Mouse (Mus musculus): ENCODE data around the gene Gosr1. TPM values are rescaled to one million over a fixed set of nuclear protein-coding genes. Genes with fewer than 3 reads are reported as not detected.
A peak's percentile ranks its signal among the peaks of the same experiment; 100 is the strongest.
"Not testable (repeated sequence)": the region's sequence is repeated elsewhere in the genome, so short reads cannot be mapped to it uniquely, and the experiment has no call there.

The Gosr1 gene
- total RNA-seq (2015; ENCODE audit: low replicate concordance), result 6.8 and 13.0 TPM in 2 replicates
- total RNA-seq (2017; ENCODE audit: low replicate concordance), result 7.7 and 66.6 TPM in 2 replicates

- peak; percentile 100 for ATAC-seq (replicated peaks; ENCODE audit: low FRiP score, poor library complexity, severe bottlenecking)
Observed at GRCm38 (mm10) chr11:76763053-76763740, at the start of gene Gosr1. Gosr1 (minus strand) TSS chr11:76763579.

- ATAC-seq (replicated peaks; ENCODE audit: low FRiP score, poor library complexity, severe bottlenecking), result no peak
Observed at GRCm38 (mm10) chr11:76810706-76811495, 47.5 kb upstream of the Gosr1 start.

- no peak for ATAC-seq (replicated peaks; ENCODE audit: low FRiP score, poor library complexity, severe bottlenecking)
Observed at GRCm38 (mm10) chr11:76809450-76809849, 46.1 kb upstream of the Gosr1 start.

GRCm38 (mm10) chr11:76808550-76808949 is 45.2 kb upstream of the Gosr1 start:
- no peak for ATAC-seq (replicated peaks; ENCODE audit: low FRiP score, poor library complexity, severe bottlenecking)

- ATAC-seq (replicated peaks; ENCODE audit: low FRiP score, poor library complexity, severe bottlenecking), result no peak
Observed at GRCm38 (mm10) chr11:76807007-76807679, 43.8 kb upstream of the Gosr1 start.

- ATAC-seq (replicated peaks; ENCODE audit: low FRiP score, poor library complexity, severe bottlenecking), result no peak
Observed at GRCm38 (mm10) chr11:76806026-76806425, 42.6 kb upstream of the Gosr1 start.

GRCm38 (mm10) chr11:76805072-76805471 is 41.7 kb upstream of the Gosr1 start:
- ATAC-seq (replicated peaks; ENCODE audit: low FRiP score, poor library complexity, severe bottlenecking), result not testable (repeated sequence)

- ATAC-seq (replicated peaks; ENCODE audit: low FRiP score, poor library complexity, severe bottlenecking), result no peak
Observed at GRCm38 (mm10) chr11:76803266-76803665, 39.9 kb upstream of the Gosr1 start.

- no peak for ATAC-seq (replicated peaks; ENCODE audit: low FRiP score, poor library complexity, severe bottlenecking)
Observed at GRCm38 (mm10) chr11:76797236-76797635, 33.9 kb upstream of the Gosr1 start.

GRCm38 (mm10) chr11:76795326-76795725 is 31.9 kb upstream of the Gosr1 start:
- ATAC-seq (replicated peaks; ENCODE audit: low FRiP score, poor library complexity, severe bottlenecking), result no peak

GRCm38 (mm10) chr11:76791331-76791730 is 28.0 kb upstream of the Gosr1 start:
- ATAC-seq (replicated peaks; ENCODE audit: low FRiP score, poor library complexity, severe bottlenecking), result no peak

GRCm38 (mm10) chr11:76789252-76789651 is 25.9 kb upstream of the Gosr1 start:
- 0 out of 2 replicates have a peak, but pooled peaks have one; percentile 61 for ATAC-seq (replicated peaks; ENCODE audit: low FRiP score, poor library complexity, severe bottlenecking)

- no peak for ATAC-seq (replicated peaks; ENCODE audit: low FRiP score, poor library complexity, severe bottlenecking)
Observed at GRCm38 (mm10) chr11:76775533-76775932, 12.2 kb upstream of the Gosr1 start.

- no peak for ATAC-seq (replicated peaks; ENCODE audit: low FRiP score, poor library complexity, severe bottlenecking)
Observed at GRCm38 (mm10) chr11:76773811-76774210, 10.4 kb upstream of the Gosr1 start.

- no peak for ATAC-seq (replicated peaks; ENCODE audit: low FRiP score, poor library complexity, severe bottlenecking)
Observed at GRCm38 (mm10) chr11:76770566-76770965, 7.2 kb upstream of the Gosr1 start.

- ATAC-seq (replicated peaks; ENCODE audit: low FRiP score, poor library complexity, severe bottlenecking), result peak; percentile 19; the same call in 1 of the 2 replicates
Observed at GRCm38 (mm10) chr11:76763741-76764122, 353 bp upstream of the Gosr1 start.

GRCm38 (mm10) chr11:76752276-76752675 is 11.1 kb downstream of the Gosr1 start:
- no peak for ATAC-seq (replicated peaks; ENCODE audit: low FRiP score, poor library complexity, severe bottlenecking)

GRCm38 (mm10) chr11:76748819-76749218 is 14.6 kb downstream of the Gosr1 start:
- no peak for ATAC-seq (replicated peaks; ENCODE audit: low FRiP score, poor library complexity, severe bottlenecking)

- ATAC-seq (replicated peaks; ENCODE audit: low FRiP score, poor library complexity, severe bottlenecking), result no peak
Observed at GRCm38 (mm10) chr11:76745921-76746320, 17.5 kb downstream of the Gosr1 start.

GRCm38 (mm10) chr11:76744550-76744949 is 18.8 kb downstream of the Gosr1 start:
- ATAC-seq (replicated peaks; ENCODE audit: low FRiP score, poor library complexity, severe bottlenecking), result no peak

All from erythroid progenitor cell, adult 5-6 weeks (primary cell).